Mouse (Mus musculus) heart, postnatal 36 days (tissue): ENCODE measurements around the gene Vwc2. TPM values are rescaled to one million over a fixed set of nuclear protein-coding genes. Genes with fewer than 3 reads are reported as not detected.

Experiments
- DNase-seq, 2 experiments: peaks; one replicate each; pipeline ENCODE4 v3.0.0; 2021 to 2022
- intact Hi-C: fragments of 180-260 bp; cut with DNase I; formaldehyde crosslinking; loops from one replicate; pipeline ENCODE4 v1.15.1; 2025
- total RNA-seq, 2 experiments: library from RNA; stranded (reverse); gene quantifications; 2 replicates each; pipeline ENCODE4 v1.2.3; 2021

The Vwc2 gene
- total RNA-seq, 2 experiments from 2014 or later = not detected

DNA sequence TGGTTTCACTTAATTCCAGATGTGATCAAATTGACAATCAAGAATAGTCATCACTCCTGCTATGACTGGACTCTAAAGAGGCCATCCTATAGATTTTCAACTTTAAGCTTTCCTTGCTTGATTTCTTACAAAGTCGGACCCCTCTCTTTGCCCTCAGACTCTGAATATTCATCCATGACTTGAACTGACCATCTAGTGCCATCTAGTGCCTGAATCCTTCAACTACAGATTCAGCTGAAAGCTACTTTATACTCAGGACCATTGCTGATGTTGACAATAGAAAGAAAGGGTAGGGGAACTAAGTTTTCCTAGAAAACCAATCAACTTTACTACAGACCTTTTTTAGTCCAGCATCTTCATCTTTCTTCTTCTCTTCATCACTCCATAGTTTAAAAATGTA is 109.1 kb downstream of the Vwc2 start:
- DNase-seq = no peak
- intact Hi-C loops = loop anchor here (5.0 kb wide), 1 partner anchor 1906 kb away; no protein-coding TSS in a partner anchor

GRCm38 (mm10) chr11:11239346-11239745 is 125.3 kb downstream of the Vwc2 start:
- DNase-seq = no peak
- intact Hi-C loops = no loop called here

GRCm38 (mm10) chr11:11242694-11243377 is 128.8 kb downstream of the Vwc2 start:
- intact Hi-C loops = no loop called here
- no peak for DNase-seq

DNA sequence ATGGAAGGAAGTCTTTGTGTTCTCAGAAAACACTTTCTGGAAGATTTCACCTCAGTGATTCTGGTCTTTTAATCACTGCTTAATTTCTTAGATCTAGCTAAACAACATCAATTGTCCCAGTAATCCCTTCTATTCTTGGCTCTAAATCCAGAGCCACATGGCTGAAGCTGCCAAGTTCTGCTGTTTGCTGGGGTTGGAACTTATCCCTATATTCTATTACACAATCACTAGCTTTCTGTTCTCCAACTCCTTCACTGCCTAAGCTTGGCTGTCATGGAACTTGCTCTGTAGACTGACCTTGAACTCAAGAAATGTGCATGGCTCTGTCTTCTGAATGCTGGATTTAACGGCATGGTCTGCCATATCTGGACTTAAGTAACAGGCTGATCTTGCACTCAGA is 143.3 kb downstream of the Vwc2 start:
- DNase-seq = no peak
- intact Hi-C loops = no loop called here

- intact Hi-C loops = no loop called here
- no peak for DNase-seq
These were observed 166.1 kb downstream of the Vwc2 start for GRCm38 (mm10) chr11:11280128-11280527.

DNA sequence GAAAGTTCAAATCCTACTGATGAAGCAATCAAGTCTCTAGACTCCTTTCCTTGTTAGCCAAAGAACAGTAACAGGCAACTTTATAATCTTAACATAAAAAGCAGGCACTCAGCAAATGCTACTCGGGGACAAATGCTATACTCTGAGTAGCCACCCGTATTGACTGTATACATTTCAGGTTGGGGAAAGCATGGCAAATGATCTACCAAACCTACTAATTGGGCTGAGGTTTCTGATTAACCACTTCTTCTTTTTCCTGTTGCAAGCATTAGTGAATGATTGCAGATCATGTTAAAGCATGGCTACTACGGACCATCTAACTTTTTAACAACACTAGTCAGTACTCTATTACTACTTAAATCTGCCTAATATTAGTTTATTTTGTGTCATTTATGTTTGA is 169.5 kb downstream of the Vwc2 start:
- intact Hi-C loops = no loop called here
- DNase-seq = no peak
